In genomic region chr19:9939841-9940240, GRCm38 (mm10) we compare ENCODE assay signal across 23 mouse cellular contexts. TPM values are rescaled to one million over a fixed set of nuclear protein-coding genes. Genes with fewer than 3 reads are reported as not detected.
DNase-seq lines count a peak whose midpoint lies in the region; ATAC-seq and TF ChIP-seq lines count a peak whose summit lies in the region.
"Had no signal": no experiment of that assay in that cellular context is flagged by ENCODE, and none has a peak within 500 bp of the region (broad histone marks: within the 10 kb centered on the region; RNA-seq: fewer than 3 reads in every experiment).

No protein-coding gene starts in this region.

- H3K79me2 ChIP-seq in macrophage (ENCODE audit: inconsistent target): no peaks in the 10 kb centered on the region; the same call in 1 of the 2 replicates

- H3K4me1 ChIP-seq in hindbrain, embryonic 10.5 days (replicated peaks): peaks cover 50% of the 10 kb centered on the region
- no peaks in the 10 kb centered on the region for H3K4me1 ChIP-seq in hindbrain, embryonic 11.5 days (replicated peaks; ENCODE audit: control insufficient read depth, insufficient read depth, low read length)
- H3K4me1 ChIP-seq in bone marrow, adult 2 months (ENCODE audit: control insufficient read depth, insufficient read depth, low read length): peaks cover 16% of the 10 kb centered on the region

- no peak for DNase-seq in hindbrain, embryonic 10.5 days (ENCODE audit: low spot score)
- DNase-seq in hindbrain, embryonic 11.5 days (ENCODE audit: low spot score): no peak
- peak; percentile 71 for DNase-seq in thymus, postnatal 0 days (ENCODE audit: low spot score)
- no peak for DNase-seq in thymus, adult 18-20 months
- DNase-seq in kidney, postnatal 14 days: no peak
- DNase-seq: adrenal gland, adult 2 months; cerebellum, adult 8-10 months; cerebellum, postnatal 36 days; gastrocnemius, postnatal 10 days; heart, adult 11 months; heart, postnatal 36 days; kidney, adult 9 months; kidney, postnatal 25 days; right cerebral cortex, postnatal 14 days had no signal

- H3K27me3 ChIP-seq in hindbrain, embryonic 10.5 days (ENCODE audit: insufficient read depth, poor library complexity, severe bottlenecking): no peaks in the 10 kb centered on the region
- no peaks in the 10 kb centered on the region for H3K27me3 ChIP-seq in hindbrain, embryonic 11.5 days (ENCODE audit: control insufficient read depth, insufficient read depth, low read length)
- H3K27me3 ChIP-seq: heart, embryonic 12.5 days; limb, embryonic 12.5 days; lung, embryonic 15.5 days; midbrain, embryonic 12.5 days had no signal

- no peak overlapping the region for H3K4me2 ChIP-seq in hindbrain, embryonic 11.5 days (replicated peaks; ENCODE audit: low read depth, low read length)
- H3K4me2 ChIP-seq: heart, embryonic 12.5 days; limb, embryonic 12.5 days; lung, embryonic 15.5 days; midbrain, embryonic 12.5 days had no signal

- no peak overlapping the region for H3K9ac ChIP-seq in hindbrain, embryonic 11.5 days (ENCODE audit: low read depth, low read length)
- H3K9ac ChIP-seq: heart, embryonic 12.5 days; limb, embryonic 12.5 days; lung, embryonic 15.5 days; midbrain, embryonic 12.5 days had no signal

- no peaks in the 10 kb centered on the region for H3K9me3 ChIP-seq in hindbrain, embryonic 10.5 days
- no peaks in the 10 kb centered on the region for H3K9me3 ChIP-seq in hindbrain, embryonic 11.5 days (ENCODE audit: control insufficient read depth, low read length)
- H3K9me3 ChIP-seq: heart, embryonic 12.5 days; limb, embryonic 12.5 days; lung, embryonic 15.5 days; midbrain, embryonic 12.5 days had no signal

- no peak for ATAC-seq in hindbrain, embryonic 11.5 days (ENCODE audit: low FRiP score)
- ATAC-seq: forebrain, embryonic 16.5 days; hindbrain, embryonic 16.5 days; intestine, embryonic 16.5 days had no signal

- no peak for TF ChIP-seq POLR2A in bone marrow, adult 2 months (IDR thresholded peaks at IDR 0.05; ENCODE audit: borderline replicate concordance, control insufficient read depth, low read depth, low read length)

- H3K27ac ChIP-seq in hindbrain, embryonic 10.5 days: peak overlapping the region; percentile 50
- no peak overlapping the region for H3K27ac ChIP-seq in hindbrain, embryonic 11.5 days (ENCODE audit: low read depth, low read length)
- 0 out of 2 replicates have a peak overlapping the region, but pooled peaks have one; percentile 2 for H3K27ac ChIP-seq in bone marrow, adult 2 months (ENCODE audit: control insufficient read depth, insufficient read depth, low read depth, low read length, poor library complexity)
- H3K27ac ChIP-seq in macrophage: peak overlapping the region; percentile 97
- H3K27ac ChIP-seq: limb, embryonic 12.5 days; lung, embryonic 15.5 days; midbrain, embryonic 12.5 days had no signal

- no peak overlapping the region for H3K4me3 ChIP-seq in hindbrain, embryonic 10.5 days
- H3K4me3 ChIP-seq in hindbrain, embryonic 11.5 days (ENCODE audit: low read depth, low read length): no peak overlapping the region
- no peak overlapping the region for H3K4me3 ChIP-seq in bone marrow, adult 2 months (replicated peaks; ENCODE audit: control insufficient read depth, low read depth, low read length)
- no peak overlapping the region for H3K4me3 ChIP-seq in macrophage (ENCODE audit: inconsistent target)
- H3K4me3 ChIP-seq: heart, embryonic 12.5 days; limb, embryonic 12.5 days; lung, embryonic 15.5 days; midbrain, embryonic 12.5 days had no signal

- TF ChIP-seq CTCF in bone marrow, adult 2 months (IDR thresholded peaks at IDR 0.05; ENCODE audit: control insufficient read depth, insufficient read depth, low read length): no peak

- 65% methylated on average over 7 of the region's 7 CpGs for WGBS in hindbrain, embryonic 10.5 days
- 67% methylated on average over 7 of the region's 7 CpGs for WGBS in hindbrain, embryonic 11.5 days
- 85% methylated on average over 7 of the region's 7 CpGs for whole genome bisulfite sequencing in bone marrow, adult 2 months
- 88% methylated on average over 7 of the region's 7 CpGs for WGBS in macrophage (ENCODE audit: missing documents)

- no peaks in the 10 kb centered on the region for H3K36me3 ChIP-seq in hindbrain, embryonic 10.5 days
- H3K36me3 ChIP-seq in hindbrain, embryonic 11.5 days (ENCODE audit: control insufficient read depth, insufficient read depth, low read length): no peaks in the 10 kb centered on the region
- no peaks in the 10 kb centered on the region for H3K36me3 ChIP-seq in macrophage (ENCODE audit: inconsistent target)
- H3K36me3 ChIP-seq: heart, embryonic 12.5 days; limb, embryonic 12.5 days; lung, embryonic 15.5 days; midbrain, embryonic 12.5 days had no signal

RNA-seq across cellular contexts. Expression of gene Incenp, which starts 40.5 kb away (rescaled TPM):
- polyA plus RNA-seq in hindbrain, embryonic 10.5 days (2016; fragmentation: Nextera tagmentation; extraction: Ambion mirVana): 124 and 150 TPM in 2 replicates
- polyA plus RNA-seq in hindbrain, embryonic 11.5 days (2014; fragmentation: Nextera tagmentation; extraction: Ambion mirVana): 79.7 and 82.6 TPM in 2 replicates
- polyA plus RNA-seq in thymus, postnatal 0 days (2015; fragmentation: Nextera tagmentation; extraction: Ambion mirVana): 102 and 134 TPM in 2 replicates
- 277 and 301 TPM in 2 replicates for polyA plus RNA-seq in bone marrow, adult 2 months (2011; ENCODE audit: insufficient read depth, insufficient read length, low replicate concordance, missing spikeins)
- 100 to 1,000 TPM in 13 of 26 experiments, 10 to 100 TPM in 13; 11.0 to 260 (median 108) TPM for total RNA-seq in macrophage (2018; cell fraction: chromatin; rRNA removed)
- total RNA-seq in macrophage (2018; cell fraction: cytosol; rRNA removed): 10 to 100 TPM; 14.9 to 49.5 (median 37.8) TPM
- total RNA-seq in macrophage (2018; cell fraction: nucleus; rRNA removed): 100 to 1,000 TPM in 2 of 26 experiments, 10 to 100 TPM in 24; 19.3 to 115 (median 57.5) TPM
- polyA plus RNA-seq in macrophage (2018): 37.8 to 67.1 TPM (median 51.1 TPM) in 3 replicates

RNA-seq across cellular contexts. Expression of gene Fth1, which starts 40.6 kb away (rescaled TPM):
- polyA plus RNA-seq in hindbrain, embryonic 10.5 days (2016; fragmentation: Nextera tagmentation; extraction: Ambion mirVana): 1,451 and 1,593 TPM in 2 replicates
- polyA plus RNA-seq in hindbrain, embryonic 11.5 days (2014; fragmentation: Nextera tagmentation; extraction: Ambion mirVana): 1,301 and 1,416 TPM in 2 replicates
- 2,555 and 2,649 TPM in 2 replicates for polyA plus RNA-seq in thymus, postnatal 0 days (2015; fragmentation: Nextera tagmentation; extraction: Ambion mirVana)
- polyA plus RNA-seq in bone marrow, adult 2 months (2011; ENCODE audit: insufficient read depth, insufficient read length, low replicate concordance, missing spikeins): 1,509 and 1,706 TPM in 2 replicates
- total RNA-seq in macrophage (2018; cell fraction: chromatin; rRNA removed): 1,000 to 10,000 TPM in 25 of 26 experiments, 100 to 1,000 TPM in 1; 839 to 4,643 (median 2,612) TPM
- total RNA-seq in macrophage (2018; cell fraction: cytosol; rRNA removed): over 10,000 TPM; 27,371 to 77,320 (median 43,339) TPM
- over 10,000 TPM in 4 of 26 experiments, 1,000 to 10,000 TPM in 22; 2,155 to 11,196 (median 6,502) TPM for total RNA-seq in macrophage (2018; cell fraction: nucleus; rRNA removed)
- polyA plus RNA-seq in macrophage (2018): 25,011 to 42,260 TPM (median 38,400 TPM) in 3 replicates
